Mouse (Mus musculus): ENCODE data around the gene Ifna11. TPM values are rescaled to one million over a fixed set of nuclear protein-coding genes. Genes with fewer than 3 reads are reported as not detected.
"Not testable (repeated sequence)": the region's sequence is repeated elsewhere in the genome, so short reads cannot be mapped to it uniquely, and the experiment has no call there.

Gene Ifna11
- polyA plus RNA-seq, 1 experiment from 2014 or later: not detected

GRCm38 (mm10) chr4:88827116-88827515 is 7.4 kb downstream of the Ifna11 start, which contains the start of gene Ifna6:
Gene Ifna6, plus strand, starts transcription at chr4:88827416.
- ATAC-seq (ENCODE audit: low FRiP score, low TSS enrichment); H3K27ac ChIP-seq (ENCODE audit: low read depth, low read length); H3K4me2 ChIP-seq (replicated peaks; ENCODE audit: low read depth, low read length): not testable (repeated sequence)

GRCm38 (mm10) chr4:88830523-88830922 is 10.8 kb downstream of the Ifna11 start:
- no peak overlapping the region for H3K9ac ChIP-seq (ENCODE audit: low read depth, low read length)
- H3K36me3 ChIP-seq (ENCODE audit: control insufficient read depth, insufficient read depth, low read length): no peaks in the 10 kb centered on the region
- no peaks in the 10 kb centered on the region for H3K27me3 ChIP-seq (ENCODE audit: control insufficient read depth, insufficient read depth, low read length)
- no peaks in the 10 kb centered on the region for H3K9me3 ChIP-seq (ENCODE audit: control insufficient read depth, low read length)
- H3K4me1 ChIP-seq (ENCODE audit: control insufficient read depth, insufficient read depth, low read length): no peaks in the 10 kb centered on the region
- 25% methylated on average over 4 of the region's 4 CpGs for WGBS
- H3K4me2 ChIP-seq (replicated peaks; ENCODE audit: low read depth, low read length): no peak overlapping the region
- H3K27ac ChIP-seq (ENCODE audit: low read depth, low read length): no peak overlapping the region
- no peak overlapping the region for H3K4me3 ChIP-seq (ENCODE audit: low read length)
- ATAC-seq (ENCODE audit: low FRiP score, low TSS enrichment): no peak

More at GRCm38 (mm10) chr4:88827116-88827515, 7.4 kb downstream of the Ifna11 start, which contains the start of gene Ifna6:
- H3K4me3 ChIP-seq (ENCODE audit: low read length); H3K9ac ChIP-seq (ENCODE audit: low read depth, low read length); H3K9me3 ChIP-seq (ENCODE audit: control insufficient read depth, low read length); H3K36me3 ChIP-seq (ENCODE audit: control insufficient read depth, insufficient read depth, low read length); H3K27me3 ChIP-seq (ENCODE audit: control insufficient read depth, insufficient read depth, low read length); H3K4me1 ChIP-seq (ENCODE audit: control insufficient read depth, insufficient read depth, low read length): not testable (repeated sequence)

- ATAC-seq (ENCODE audit: low FRiP score, low TSS enrichment); H3K9me3 ChIP-seq (ENCODE audit: control insufficient read depth, low read length); H3K4me3 ChIP-seq (ENCODE audit: low read length); H3K36me3 ChIP-seq (ENCODE audit: control insufficient read depth, insufficient read depth, low read length); H3K9ac ChIP-seq (ENCODE audit: low read depth, low read length); H3K27ac ChIP-seq (ENCODE audit: low read depth, low read length); H3K4me1 ChIP-seq (ENCODE audit: control insufficient read depth, insufficient read depth, low read length); H3K4me2 ChIP-seq (replicated peaks; ENCODE audit: low read depth, low read length); H3K27me3 ChIP-seq (ENCODE audit: control insufficient read depth, insufficient read depth, low read length): not testable (repeated sequence)
- 86% methylated on average over 1 of the region's 1 CpGs for WGBS
These were observed 15.5 kb downstream of the Ifna11 start, which contains the start of gene Ifna5 for GRCm38 (mm10) chr4:88835225-88835624. Gene Ifna5, plus strand, starts transcription at chr4:88835525.

GRCm38 (mm10) chr4:88838828-88839227 is 19.1 kb downstream of the Ifna11 start:
- no peaks in the 10 kb centered on the region for H3K27me3 ChIP-seq (ENCODE audit: control insufficient read depth, insufficient read depth, low read length)
- 44% methylated on average over 3 of the region's 3 CpGs for WGBS
- H3K9me3 ChIP-seq (ENCODE audit: control insufficient read depth, low read length): no peaks in the 10 kb centered on the region
- no peak overlapping the region for H3K4me3 ChIP-seq (ENCODE audit: low read length)
- no peaks in the 10 kb centered on the region for H3K36me3 ChIP-seq (ENCODE audit: control insufficient read depth, insufficient read depth, low read length)
- no peak for ATAC-seq (ENCODE audit: low FRiP score, low TSS enrichment)
- no peak overlapping the region for H3K4me2 ChIP-seq (replicated peaks; ENCODE audit: low read depth, low read length)
- no peaks in the 10 kb centered on the region for H3K4me1 ChIP-seq (ENCODE audit: control insufficient read depth, insufficient read depth, low read length)
- no peak overlapping the region for H3K9ac ChIP-seq (ENCODE audit: low read depth, low read length)
- no peak overlapping the region for H3K27ac ChIP-seq (ENCODE audit: low read depth, low read length)

GRCm38 (mm10) chr4:88840058-88840457 is 20.3 kb downstream of the Ifna11 start:
- no peak overlapping the region for H3K27ac ChIP-seq (ENCODE audit: low read depth, low read length)
- H3K4me2 ChIP-seq (replicated peaks; ENCODE audit: low read depth, low read length): no peak overlapping the region
- no peaks in the 10 kb centered on the region for H3K9me3 ChIP-seq (ENCODE audit: control insufficient read depth, low read length)
- no peaks in the 10 kb centered on the region for H3K36me3 ChIP-seq (ENCODE audit: control insufficient read depth, insufficient read depth, low read length)
- no peak for ATAC-seq (ENCODE audit: low FRiP score, low TSS enrichment)
- no peaks in the 10 kb centered on the region for H3K27me3 ChIP-seq (ENCODE audit: control insufficient read depth, insufficient read depth, low read length)
- H3K9ac ChIP-seq (ENCODE audit: low read depth, low read length): no peak overlapping the region
- H3K4me1 ChIP-seq (ENCODE audit: control insufficient read depth, insufficient read depth, low read length): no peaks in the 10 kb centered on the region
- 77% methylated on average over 3 of the region's 3 CpGs for WGBS
- no peak overlapping the region for H3K4me3 ChIP-seq (ENCODE audit: low read length)

GRCm38 (mm10) chr4:88841438-88841911 is 21.7 kb downstream of the Ifna11 start, which contains the start of gene Ifna4:
Gene Ifna4, plus strand, starts transcription at chr4:88841861.
- Histone ChIP-seq H3K27me3 (ENCODE audit: control insufficient read depth, insufficient read depth, low read length) (no peaks in the 10 kb centered on the region), H3K9ac (ENCODE audit: low read depth, low read length) (no peak within 1 kb of the TSS), H3K27ac (ENCODE audit: low read depth, low read length) (no peak within 1 kb of the TSS), H3K4me2 (replicated peaks; ENCODE audit: low read depth, low read length) (no peak within 1 kb of the TSS), H3K36me3 (ENCODE audit: control insufficient read depth, insufficient read depth, low read length) (no peaks in the 10 kb centered on the region), H3K9me3 (ENCODE audit: control insufficient read depth, low read length) (no peaks in the 10 kb centered on the region), H3K4me1 (ENCODE audit: control insufficient read depth, insufficient read depth, low read length) (no peaks in the 10 kb centered on the region), H3K4me3 (ENCODE audit: low read length) (no peak within 1 kb of the TSS)
- WGBS: 70% methylated on average over 2 of the region's 2 CpGs
- ATAC-seq (ENCODE audit: low FRiP score, low TSS enrichment): no peak

- WGBS: 53% methylated on average over 2 of the region's 2 CpGs
- H3K9me3 ChIP-seq (ENCODE audit: control insufficient read depth, low read length): no peaks in the 10 kb centered on the region
- H3K4me1 ChIP-seq (ENCODE audit: control insufficient read depth, insufficient read depth, low read length): no peaks in the 10 kb centered on the region
- ATAC-seq (ENCODE audit: low FRiP score, low TSS enrichment): no peak
- H3K9ac ChIP-seq (ENCODE audit: low read depth, low read length): no peak overlapping the region
- no peak overlapping the region for H3K27ac ChIP-seq (ENCODE audit: low read depth, low read length)
- no peaks in the 10 kb centered on the region for H3K36me3 ChIP-seq (ENCODE audit: control insufficient read depth, insufficient read depth, low read length)
- H3K4me2 ChIP-seq (replicated peaks; ENCODE audit: low read depth, low read length): no peak overlapping the region
- H3K4me3 ChIP-seq (ENCODE audit: low read length): no peak overlapping the region
- H3K27me3 ChIP-seq (ENCODE audit: control insufficient read depth, insufficient read depth, low read length): no peaks in the 10 kb centered on the region
These were observed 25.6 kb downstream of the Ifna11 start for GRCm38 (mm10) chr4:88845334-88845733.

- Histone ChIP-seq H3K9ac (ENCODE audit: low read depth, low read length) (no peak within 1 kb of the TSS), H3K36me3 (ENCODE audit: control insufficient read depth, insufficient read depth, low read length) (no peaks in the 10 kb centered on the region), H3K4me2 (replicated peaks; ENCODE audit: low read depth, low read length) (no peak within 1 kb of the TSS), H3K9me3 (ENCODE audit: control insufficient read depth, low read length) (no peaks in the 10 kb centered on the region), H3K4me3 (ENCODE audit: low read length) (no peak within 1 kb of the TSS), H3K27me3 (ENCODE audit: control insufficient read depth, insufficient read depth, low read length) (no peaks in the 10 kb centered on the region), H3K4me1 (ENCODE audit: control insufficient read depth, insufficient read depth, low read length) (no peaks in the 10 kb centered on the region), H3K27ac (ENCODE audit: low read depth, low read length) (no peak within 1 kb of the TSS)
- no peak for ATAC-seq (ENCODE audit: low FRiP score, low TSS enrichment)
- 89% methylated on average over 1 of the region's 1 CpGs for WGBS
These were observed 29.9 kb downstream of the Ifna11 start, which contains the start of gene Ifna1 for GRCm38 (mm10) chr4:88849698-88850097. Gene Ifna1, plus strand, starts transcription at chr4:88850087.

GRCm38 (mm10) chr4:88851026-88851763 is 31.4 kb downstream of the Ifna11 start:
- H3K9ac ChIP-seq (ENCODE audit: low read depth, low read length): no peak overlapping the region
- no peak for ATAC-seq (ENCODE audit: low FRiP score, low TSS enrichment)
- no peaks in the 10 kb centered on the region for H3K4me1 ChIP-seq (ENCODE audit: control insufficient read depth, insufficient read depth, low read length)
- H3K4me2 ChIP-seq (replicated peaks; ENCODE audit: low read depth, low read length): no peak overlapping the region
- H3K27ac ChIP-seq (ENCODE audit: low read depth, low read length): no peak overlapping the region
- no peaks in the 10 kb centered on the region for H3K27me3 ChIP-seq (ENCODE audit: control insufficient read depth, insufficient read depth, low read length)
- no peaks in the 10 kb centered on the region for H3K36me3 ChIP-seq (ENCODE audit: control insufficient read depth, insufficient read depth, low read length)
- WGBS: 82% methylated on average over 4 of the region's 4 CpGs
- no peaks in the 10 kb centered on the region for H3K9me3 ChIP-seq (ENCODE audit: control insufficient read depth, low read length)
- no peak overlapping the region for H3K4me3 ChIP-seq (ENCODE audit: low read length)

All from kidney, embryonic 14.5 days (tissue).